Mouse (Mus musculus): Measurements from ENCODE around the gene Sorcs1. TPM values are rescaled to one million over a fixed set of nuclear protein-coding genes. Genes with fewer than 3 reads are reported as not detected.

Sorcs1 gene
- polyA plus RNA-seq, 1 experiment from 2014 or later, result 0.20 TPM

DNA sequence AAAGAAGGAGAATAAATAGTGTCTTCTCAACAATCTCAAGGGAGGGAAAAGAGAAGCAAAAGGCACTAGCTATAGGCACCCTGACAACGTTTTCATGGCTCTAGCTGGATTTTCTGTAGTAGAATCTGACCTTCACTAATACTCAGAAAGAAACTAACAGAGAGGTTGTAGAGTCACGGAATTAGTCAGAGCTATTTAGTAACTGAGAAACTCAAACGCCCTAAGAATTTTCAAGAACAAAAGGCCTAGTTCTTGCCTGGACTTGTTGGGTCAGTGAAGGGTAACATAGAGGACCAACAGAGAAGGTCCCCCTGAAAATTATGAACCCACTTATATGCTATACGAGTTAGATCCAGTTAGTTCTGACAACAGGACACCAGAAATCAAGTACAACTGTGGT, 81.1 kb downstream of the Sorcs1 start:
- ATAC-seq, result no peak
- no peak for TF ChIP-seq EP300 (IDR thresholded peaks at IDR 0.05; ENCODE audit: low read depth)
- no peak for TF ChIP-seq CTCF (IDR thresholded peaks at IDR 0.05; ENCODE audit: low read depth)
- Histone ChIP-seq H3K4me1 (ENCODE audit: insufficient read depth) (no peaks in the 10 kb centered on the region), H3K9ac (replicated peaks) (no peak overlapping the region), H3K36me3 (replicated peaks; ENCODE audit: insufficient read depth, low read length) (no peaks in the 10 kb centered on the region), H3K9me3 (ENCODE audit: low read length) (no peaks in the 10 kb centered on the region), H3K27me3 (ENCODE audit: insufficient read depth, low read length) (no peaks in the 10 kb centered on the region), H3K27ac (ENCODE audit: low read depth) (no peak overlapping the region), H3K4me3 (ENCODE audit: low read depth, low read length) (no peak overlapping the region), H3K4me2 (ENCODE audit: low read depth, low read length) (no peak overlapping the region)
- no peak for DNase-seq
- WGBS (ENCODE audit: insufficient replicate concordance), result 65% methylated on average over 4 of the region's 4 CpGs

- Histone ChIP-seq H3K9me3 (ENCODE audit: low read length) (no peaks in the 10 kb centered on the region), H3K27ac (ENCODE audit: low read depth) (no peak overlapping the region), H3K9ac (replicated peaks) (no peak overlapping the region), H3K4me2 (ENCODE audit: low read depth, low read length) (no peak overlapping the region), H3K4me3 (ENCODE audit: low read depth, low read length) (no peak overlapping the region), H3K4me1 (ENCODE audit: insufficient read depth) (no peaks in the 10 kb centered on the region), H3K36me3 (replicated peaks; ENCODE audit: insufficient read depth, low read length) (no peaks in the 10 kb centered on the region), H3K27me3 (ENCODE audit: insufficient read depth, low read length) (no peaks in the 10 kb centered on the region)
- WGBS (ENCODE audit: insufficient replicate concordance), result 76% methylated on average over 5 of the region's 5 CpGs
- no peak for TF ChIP-seq CTCF (IDR thresholded peaks at IDR 0.05; ENCODE audit: low read depth)
- TF ChIP-seq EP300 (IDR thresholded peaks at IDR 0.05; ENCODE audit: low read depth), result no peak
- DNase-seq (no peak), ATAC-seq (no peak)
Measured at GRCm38 (mm10) chr19:50586182-50586581, 92.3 kb downstream of the Sorcs1 start.

DNA sequence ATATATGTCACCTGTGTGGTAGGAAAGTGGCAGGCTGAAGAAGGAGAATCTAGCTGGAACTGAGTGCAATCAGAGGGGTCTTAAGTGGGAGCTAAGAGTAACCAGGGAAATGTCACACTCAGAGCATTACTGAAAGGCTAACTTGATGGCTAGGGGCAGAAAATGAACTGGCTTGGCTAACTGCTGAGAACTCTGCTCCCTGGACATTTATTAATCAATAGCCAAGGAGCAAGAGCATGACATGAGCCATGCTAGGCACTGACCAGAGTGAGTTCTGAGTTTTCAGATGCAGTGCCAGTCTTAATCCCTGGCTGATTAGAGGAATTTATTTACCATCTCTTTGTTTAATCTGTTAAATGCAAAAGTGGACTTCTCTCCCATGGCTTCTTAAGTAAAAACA, 95.5 kb downstream of the Sorcs1 start:
- DNase-seq, result no peak
- H3K4me1 ChIP-seq (ENCODE audit: insufficient read depth), result no peaks in the 10 kb centered on the region
- no peak for ATAC-seq
- TF ChIP-seq CTCF (IDR thresholded peaks at IDR 0.05; ENCODE audit: low read depth) (no peak), EP300 (IDR thresholded peaks at IDR 0.05; ENCODE audit: low read depth) (no peak)
- H3K4me3 ChIP-seq (ENCODE audit: low read depth, low read length), result no peak overlapping the region
- no peaks in the 10 kb centered on the region for H3K36me3 ChIP-seq (replicated peaks; ENCODE audit: insufficient read depth, low read length)
- H3K4me2 ChIP-seq (ENCODE audit: low read depth, low read length), result no peak overlapping the region
- H3K27me3 ChIP-seq (ENCODE audit: insufficient read depth, low read length), result no peaks in the 10 kb centered on the region
- no peak overlapping the region for H3K9ac ChIP-seq (replicated peaks)
- H3K9me3 ChIP-seq (ENCODE audit: low read length), result no peaks in the 10 kb centered on the region
- no peak overlapping the region for H3K27ac ChIP-seq (ENCODE audit: low read depth)

DNA sequence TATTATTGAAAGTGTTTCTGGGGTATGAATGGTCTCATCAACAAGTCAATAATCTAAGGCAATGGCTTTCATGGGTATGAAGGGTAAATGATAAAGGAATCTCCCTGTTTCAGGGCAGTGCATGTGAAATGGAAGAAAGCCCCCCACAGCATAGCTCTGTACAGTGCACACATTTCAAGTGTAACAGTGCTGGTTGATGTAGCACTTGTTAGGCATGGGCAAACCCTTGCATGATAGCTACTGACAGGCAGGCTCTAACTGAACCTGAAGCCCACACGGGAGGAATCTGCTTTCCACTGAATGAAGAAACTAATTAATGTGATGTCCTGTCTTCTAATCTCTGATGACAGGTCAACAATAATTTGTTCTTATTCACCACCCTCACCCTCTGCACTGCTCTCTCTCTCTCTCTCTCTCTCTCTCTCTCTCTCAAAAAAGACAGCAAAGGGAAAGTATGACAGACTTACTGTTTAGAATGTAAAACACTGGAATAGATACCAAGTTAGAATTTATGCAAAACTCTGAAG, 108.7 kb downstream of the Sorcs1 start:
- Histone ChIP-seq H3K9me3 (ENCODE audit: low read length) (no peaks in the 10 kb centered on the region; the same call in 1 of the 2 replicates), H3K4me1 (ENCODE audit: insufficient read depth) (no peaks in the 10 kb centered on the region), H3K36me3 (replicated peaks; ENCODE audit: insufficient read depth, low read length) (no peaks in the 10 kb centered on the region), H3K9ac (replicated peaks) (no peak overlapping the region), H3K4me3 (ENCODE audit: low read depth, low read length) (no peak overlapping the region), H3K27me3 (ENCODE audit: insufficient read depth, low read length) (no peaks in the 10 kb centered on the region), H3K4me2 (ENCODE audit: low read depth, low read length) (no peak overlapping the region), H3K27ac (ENCODE audit: low read depth) (no peak overlapping the region)
- 54% methylated on average over 1 of the region's 1 CpGs for WGBS (ENCODE audit: insufficient replicate concordance)
- DNase-seq, result no peak
- TF ChIP-seq CTCF (IDR thresholded peaks at IDR 0.05; ENCODE audit: low read depth), result no peak
- no peak for TF ChIP-seq EP300 (IDR thresholded peaks at IDR 0.05; ENCODE audit: low read depth)
- ATAC-seq, result no peak

DNA sequence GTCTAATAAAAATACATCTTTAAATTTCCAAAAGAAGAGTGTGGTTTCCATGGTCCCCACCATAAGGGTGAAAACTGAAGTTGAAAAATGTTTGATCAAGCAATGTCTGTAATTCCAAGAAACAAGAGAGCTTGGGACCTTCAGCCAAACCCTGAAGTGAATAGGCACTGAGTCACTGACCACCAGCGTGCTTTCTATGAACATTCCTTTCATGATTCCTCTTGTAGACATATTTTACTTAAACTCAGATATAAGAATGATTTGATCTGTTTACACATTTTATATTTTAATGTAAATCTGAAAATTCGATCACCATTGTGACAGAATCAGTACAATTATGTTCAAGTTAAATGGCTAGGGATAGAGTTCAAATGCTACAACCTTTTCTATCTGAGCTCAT, 112.1 kb downstream of the Sorcs1 start:
- Histone ChIP-seq H3K27me3 (ENCODE audit: insufficient read depth, low read length) (no peaks in the 10 kb centered on the region), H3K36me3 (replicated peaks; ENCODE audit: insufficient read depth, low read length) (no peaks in the 10 kb centered on the region), H3K27ac (ENCODE audit: low read depth) (no peak overlapping the region), H3K4me3 (ENCODE audit: low read depth, low read length) (no peak overlapping the region), H3K4me1 (ENCODE audit: insufficient read depth) (no peaks in the 10 kb centered on the region), H3K9ac (replicated peaks) (no peak overlapping the region), H3K9me3 (ENCODE audit: low read length) (no peaks in the 10 kb centered on the region; the same call in 1 of the 2 replicates), H3K4me2 (ENCODE audit: low read depth, low read length) (no peak overlapping the region)
- no peak for TF ChIP-seq CTCF (IDR thresholded peaks at IDR 0.05; ENCODE audit: low read depth)
- TF ChIP-seq EP300 (IDR thresholded peaks at IDR 0.05; ENCODE audit: low read depth), result no peak
- no peak for ATAC-seq
- no peak for DNase-seq
- 71% methylated on average over 2 of the region's 2 CpGs for WGBS (ENCODE audit: insufficient replicate concordance)

DNA sequence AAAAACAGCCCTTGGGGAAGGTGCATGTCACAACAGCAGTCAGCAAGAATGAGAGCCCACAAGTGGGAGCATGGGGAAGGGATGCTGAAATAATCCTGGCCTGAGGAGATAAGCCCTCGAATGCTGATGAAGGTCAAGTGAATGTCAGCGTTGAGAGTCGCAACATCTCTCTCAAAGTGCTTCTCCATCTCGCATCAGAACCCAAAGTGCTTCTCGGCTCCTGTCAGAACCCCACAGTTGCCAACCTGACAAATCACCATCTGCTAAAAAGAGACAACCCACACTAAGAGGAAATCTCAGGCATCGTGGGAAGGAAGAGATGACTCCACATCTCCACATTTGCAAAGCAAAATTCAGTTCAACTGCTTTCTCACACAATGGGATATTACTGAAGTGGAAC, 119.7 kb downstream of the Sorcs1 start:
- no peaks in the 10 kb centered on the region for H3K9me3 ChIP-seq (ENCODE audit: low read length)
- H3K4me2 ChIP-seq (ENCODE audit: low read depth, low read length), result no peak overlapping the region
- TF ChIP-seq EP300 (IDR thresholded peaks at IDR 0.05; ENCODE audit: low read depth) (no peak), CTCF (IDR thresholded peaks at IDR 0.05; ENCODE audit: low read depth) (no peak)
- DNase-seq (no peak), ATAC-seq (no peak)
- no peaks in the 10 kb centered on the region for H3K36me3 ChIP-seq (replicated peaks; ENCODE audit: insufficient read depth, low read length)
- no peak overlapping the region for H3K9ac ChIP-seq (replicated peaks)
- H3K27me3 ChIP-seq (ENCODE audit: insufficient read depth, low read length), result no peaks in the 10 kb centered on the region
- H3K4me3 ChIP-seq (ENCODE audit: low read depth, low read length), result no peak overlapping the region
- no peaks in the 10 kb centered on the region for H3K4me1 ChIP-seq (ENCODE audit: insufficient read depth)
- H3K27ac ChIP-seq (ENCODE audit: low read depth), result no peak overlapping the region
- WGBS (ENCODE audit: insufficient replicate concordance), result 46% methylated on average over 6 of the region's 6 CpGs

DNA sequence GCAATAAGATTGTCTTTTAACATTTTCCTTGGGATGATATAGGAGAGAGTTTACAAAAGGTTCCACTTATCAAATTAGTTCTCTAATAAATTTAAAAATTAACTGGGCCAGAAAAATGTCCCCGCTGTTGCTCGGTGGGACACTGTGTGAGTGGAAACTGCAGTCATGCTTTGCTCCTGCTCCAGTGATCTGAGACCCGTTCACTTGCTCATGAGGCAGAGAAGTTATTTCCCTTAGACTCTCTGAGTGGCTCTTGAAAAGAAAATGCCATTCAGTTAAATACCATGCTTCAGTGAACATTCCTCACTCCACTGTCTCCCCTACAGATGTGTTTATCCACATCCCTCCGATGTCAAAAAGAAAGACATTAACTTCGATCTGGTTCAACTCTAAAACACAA, 144.4 kb downstream of the Sorcs1 start:
- H3K4me1 ChIP-seq (ENCODE audit: insufficient read depth), result no peaks in the 10 kb centered on the region
- ATAC-seq (no peak), DNase-seq (no peak)
- no peak overlapping the region for H3K9ac ChIP-seq (replicated peaks)
- 82% methylated on average over 5 of the region's 5 CpGs for WGBS (ENCODE audit: insufficient replicate concordance)
- H3K27ac ChIP-seq (ENCODE audit: low read depth), result no peak overlapping the region
- no peaks in the 10 kb centered on the region for H3K27me3 ChIP-seq (ENCODE audit: insufficient read depth, low read length)
- no peaks in the 10 kb centered on the region for H3K36me3 ChIP-seq (replicated peaks; ENCODE audit: insufficient read depth, low read length)
- no peaks in the 10 kb centered on the region for H3K9me3 ChIP-seq (ENCODE audit: low read length)
- no peak overlapping the region for H3K4me2 ChIP-seq (ENCODE audit: low read depth, low read length)
- TF ChIP-seq EP300 (IDR thresholded peaks at IDR 0.05; ENCODE audit: low read depth) (no peak), CTCF (IDR thresholded peaks at IDR 0.05; ENCODE audit: low read depth) (no peak)
- H3K4me3 ChIP-seq (ENCODE audit: low read depth, low read length), result no peak overlapping the region

Measured in liver, postnatal 0 days (tissue).